Mouse (Mus musculus) spleen, adult 2 months (tissue): ENCODE data around the gene Ube2cbp. TPM values are rescaled to one million over a fixed set of nuclear protein-coding genes. Genes with fewer than 3 reads are reported as not detected.

Experiments
- DNase-seq, 2 experiments: peaks; one replicate each; pipeline versions ENCODE4 v3.0.0 to v3.0.0-alpha.2; 2012 to 2021; ENCODE audit warnings: low spot score in 2 of 2, low read depth in 1 of 2
- H3K27ac ChIP-seq: fragments of 200-500 bp; 2 replicates; pipeline ENCODE4 v1.5.1; 2012; ENCODE audit warnings: low read length, inconsistent platforms; ENCODE audit not compliant: insufficient read depth
- H3K27me3 ChIP-seq: fragments of 200-500 bp; 2 replicates; pipeline ENCODE4 v1.6.1; 2012; ENCODE audit warnings: mild to moderate bottlenecking, moderate library complexity, low read length, inconsistent platforms; ENCODE audit not compliant: control insufficient read depth, insufficient read depth
- H3K36me3 ChIP-seq: fragments of 200-500 bp; 2 replicates; pipeline ENCODE4 v1.6.1; 2012; ENCODE audit warnings: mild to moderate bottlenecking, low read length, inconsistent platforms; ENCODE audit not compliant: control insufficient read depth, insufficient read depth
- H3K4me1 ChIP-seq: fragments of 200-500 bp; 2 replicates; pipeline ENCODE4 v1.6.1; 2011; ENCODE audit warnings: inconsistent platforms; ENCODE audit not compliant: control insufficient read depth, insufficient read depth, insufficient read length
- H3K4me3 ChIP-seq: fragments of 200-500 bp; 2 replicates; pipeline ENCODE4 v1.5.1; 2011; ENCODE audit warnings: mild to moderate bottlenecking, inconsistent platforms; ENCODE audit not compliant: insufficient read depth, insufficient read length; ENCODE audit errors: extremely low read depth
- CTCF ChIP-seq: fragments of 200-500 bp; IDR thresholded peaks from 2 replicates; pipeline ENCODE4 v1.5.1; 2011; ENCODE audit warnings: mild to moderate bottlenecking, inconsistent platforms; ENCODE audit not compliant: insufficient read depth, insufficient read length, insufficient replicate concordance; ENCODE audit errors: extremely low read depth
- POLR2A ChIP-seq: fragments of 200-500 bp; IDR thresholded peaks from 2 replicates; pipeline ENCODE4 v1.6.1; 2011; ENCODE audit warnings: low read depth, low read length, inconsistent platforms
- WGBS: fragments of 180-500 bp; shearing (Covaris S2); methylation state at CpG from one replicate; pipeline ENCODE4 v1.1.7; 2018; 5-methylcytosine and 5-hydroxymethylcytosine counted together
- polyA plus RNA-seq: library from polyadenylated mRNA; depleted of rRNA; stranded (reverse); fragments of >200 nt; gene quantifications from 2 replicates; pipeline ENCODE4 v1.2.3, GENCODE M21; 2012

Ube2cbp gene
- polyA plus RNA-seq, 1 experiment: 1.0 TPM

GRCm38 (mm10) chr9:86391467-86391866, 73.3 kb downstream of the Ube2cbp start:
- no peak overlapping the region for H3K4me3 ChIP-seq
- no peaks in the 10 kb centered on the region for H3K4me1 ChIP-seq
- no peak for DNase-seq
- H3K36me3 ChIP-seq: no peaks in the 10 kb centered on the region
- no peak for TF ChIP-seq CTCF
- TF ChIP-seq POLR2A: no peak
- H3K27me3 ChIP-seq: no peaks in the 10 kb centered on the region
- H3K27ac ChIP-seq: no peak overlapping the region

- Histone ChIP-seq H3K27me3 (no peaks in the 10 kb centered on the region), H3K4me3 (no peak overlapping the region), H3K4me1 (no peaks in the 10 kb centered on the region), H3K36me3 (no peaks in the 10 kb centered on the region), H3K27ac (no peak overlapping the region)
- WGBS: 97% methylated on average over 2 of the region's 2 CpGs
- no peak for TF ChIP-seq POLR2A
- no peak for TF ChIP-seq CTCF
- no peak for DNase-seq
These were observed 74.0 kb downstream of the Ube2cbp start for GRCm38 (mm10) chr9:86390713-86391112.

- H3K4me1 ChIP-seq: no peaks in the 10 kb centered on the region
- TF ChIP-seq CTCF: no peak
- TF ChIP-seq POLR2A: no peak
- no peaks in the 10 kb centered on the region for H3K27me3 ChIP-seq
- H3K27ac ChIP-seq: no peak overlapping the region
- WGBS: 82% methylated on average over 4 of the region's 4 CpGs
- H3K36me3 ChIP-seq: no peaks in the 10 kb centered on the region
- no peak for DNase-seq
- H3K4me3 ChIP-seq: no peak overlapping the region
These were observed 76.2 kb downstream of the Ube2cbp start for GRCm38 (mm10) chr9:86388538-86388937.

GRCm38 (mm10) chr9:86376923-86377322, 87.8 kb downstream of the Ube2cbp start:
- Histone ChIP-seq H3K4me3 (no peak overlapping the region), H3K27me3 (no peaks in the 10 kb centered on the region), H3K36me3 (no peaks in the 10 kb centered on the region), H3K27ac (no peak overlapping the region), H3K4me1 (no peaks in the 10 kb centered on the region)
- 45% methylated on average over 2 of the region's 2 CpGs for WGBS
- TF ChIP-seq CTCF (no peak), POLR2A (no peak)
- no peak for DNase-seq

- H3K27me3 ChIP-seq: no peaks in the 10 kb centered on the region
- H3K27ac ChIP-seq: no peak overlapping the region
- 54% methylated on average over 12 of the region's 12 CpGs for WGBS
- TF ChIP-seq CTCF (no peak), POLR2A (no peak)
- no peak overlapping the region for H3K4me3 ChIP-seq
- DNase-seq: no peak
- no peaks in the 10 kb centered on the region for H3K4me1 ChIP-seq
- no peaks in the 10 kb centered on the region for H3K36me3 ChIP-seq
These were observed 91.8 kb downstream of the Ube2cbp start for GRCm38 (mm10) chr9:86372783-86373567.

GRCm38 (mm10) chr9:86369208-86369607, 95.5 kb downstream of the Ube2cbp start:
- WGBS: 82% methylated on average over 4 of the region's 4 CpGs
- Histone ChIP-seq H3K27ac (no peak overlapping the region), H3K4me1 (no peaks in the 10 kb centered on the region), H3K36me3 (no peaks in the 10 kb centered on the region), H3K27me3 (no peaks in the 10 kb centered on the region), H3K4me3 (no peak overlapping the region)
- no peak for DNase-seq
- no peak for TF ChIP-seq CTCF
- no peak for TF ChIP-seq POLR2A

- H3K27me3 ChIP-seq: no peaks in the 10 kb centered on the region
- H3K4me3 ChIP-seq: no peak overlapping the region
- TF ChIP-seq CTCF (no peak), POLR2A (no peak)
- H3K4me1 ChIP-seq: no peaks in the 10 kb centered on the region
- H3K27ac ChIP-seq: no peak overlapping the region
- H3K36me3 ChIP-seq: no peaks in the 10 kb centered on the region
- no peak for DNase-seq
- 71% methylated on average over 9 of the region's 9 CpGs for WGBS
These were observed 104.2 kb downstream of the Ube2cbp start for GRCm38 (mm10) chr9:86360536-86360935.
